Mouse (Mus musculus) heart, postnatal 25 days (tissue): ENCODE data around the gene Sh3bgrl2. TPM values are rescaled to one million over a fixed set of nuclear protein-coding genes. Genes with fewer than 3 reads are reported as not detected.

Experiments
- DNase-seq: peaks from one replicate; pipeline ENCODE4 v3.0.0; 2022; ENCODE audit warnings: low spot score
- intact Hi-C: fragments of 180-260 bp; cut with DNase I; formaldehyde crosslinking; loops from one replicate; pipeline ENCODE4 v1.15.1; 2025
- total RNA-seq, 2 experiments: library from RNA; stranded (reverse); gene quantifications; 2 replicates each; pipeline ENCODE4 v1.2.3; 2021

Gene Sh3bgrl2
- total RNA-seq, 2 experiments from 2014 or later, result 3.9 to 4.8 TPM

GRCm38 (mm10) chr9:83659081-83659480 is 111.0 kb downstream of the Sh3bgrl2 start:
- intact Hi-C loops, result no loop called here
- no peak for DNase-seq

GRCm38 (mm10) chr9:83661811-83662210 is 113.7 kb downstream of the Sh3bgrl2 start:
- intact Hi-C loops, result no loop called here
- DNase-seq, result no peak

GRCm38 (mm10) chr9:83663981-83664897 is 116.1 kb downstream of the Sh3bgrl2 start:
- no peak for DNase-seq
- intact Hi-C loops, result no loop called here

GRCm38 (mm10) chr9:83664951-83665350 is 116.8 kb downstream of the Sh3bgrl2 start:
- intact Hi-C loops, result no loop called here
- no peak for DNase-seq

- DNase-seq, result no peak
- intact Hi-C loops, result no loop called here
These were observed 118.9 kb downstream of the Sh3bgrl2 start for GRCm38 (mm10) chr9:83667031-83667430.

DNA sequence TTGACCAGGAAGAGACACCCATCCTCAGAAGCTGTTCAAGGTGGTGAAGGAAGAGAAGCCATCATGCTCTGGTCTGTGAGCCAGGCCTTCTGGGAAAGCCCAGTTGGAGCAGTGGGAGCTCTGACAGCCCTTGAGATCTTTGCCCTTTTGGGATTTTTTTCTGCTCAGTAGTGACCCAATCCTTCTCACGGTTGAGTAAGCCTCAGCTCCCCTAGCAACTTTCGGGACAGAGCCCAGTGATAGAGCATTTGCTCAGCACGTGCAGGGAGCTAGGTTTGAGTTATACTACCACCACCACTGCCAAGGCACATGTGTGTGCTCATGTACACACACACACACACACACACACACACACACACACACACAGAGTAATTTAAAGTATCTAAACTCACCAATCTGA is 131.5 kb downstream of the Sh3bgrl2 start:
- DNase-seq, result no peak
- intact Hi-C loops, result no loop called here

DNA sequence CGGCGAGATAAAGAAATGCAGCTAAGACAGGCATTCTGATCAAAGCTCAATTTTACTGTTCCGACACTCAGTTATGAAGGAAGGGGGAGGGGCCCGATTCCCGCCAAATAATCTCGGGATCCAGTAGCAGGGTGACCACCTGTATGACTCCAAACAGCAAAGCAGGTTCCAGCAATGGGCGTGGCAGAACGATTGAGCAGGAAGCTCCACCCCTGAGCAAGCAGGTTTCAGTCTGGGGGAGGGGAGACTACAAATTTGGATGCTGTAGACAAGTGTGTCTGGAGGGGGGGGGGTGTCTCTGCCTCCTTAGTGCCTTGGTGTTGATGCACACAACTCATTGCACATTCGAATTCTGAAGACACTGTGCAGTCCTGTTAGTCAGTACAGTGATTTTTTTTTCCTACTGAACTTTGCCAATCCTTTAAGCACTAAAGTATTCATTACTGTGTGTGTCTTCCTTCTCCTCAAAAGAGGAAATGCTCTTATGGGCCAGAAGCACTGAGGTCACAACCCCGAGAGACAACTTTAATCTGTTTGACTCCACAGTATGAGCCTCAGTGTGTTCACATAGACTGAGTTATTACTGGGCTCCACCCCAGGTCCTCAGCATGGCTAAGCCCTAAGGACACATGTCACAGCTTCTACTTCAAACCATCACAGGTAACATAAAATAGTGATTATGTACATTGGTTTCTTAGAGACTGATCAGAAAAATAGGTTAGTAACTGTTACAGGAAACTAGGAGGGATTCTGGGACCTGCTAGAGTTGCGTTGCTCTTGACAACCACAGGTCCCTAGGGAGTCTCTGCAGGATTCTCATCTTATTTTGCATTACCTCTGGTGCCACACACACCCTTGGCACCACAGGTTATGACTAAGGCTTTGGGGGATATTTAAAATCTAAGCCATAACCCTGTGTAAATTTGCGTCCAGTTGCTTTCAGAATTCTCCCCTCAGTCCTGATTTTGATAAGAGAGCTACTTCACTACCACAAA is 133.8 kb downstream of the Sh3bgrl2 start:
- intact Hi-C loops, result no loop called here
- DNase-seq, result no peak

DNA sequence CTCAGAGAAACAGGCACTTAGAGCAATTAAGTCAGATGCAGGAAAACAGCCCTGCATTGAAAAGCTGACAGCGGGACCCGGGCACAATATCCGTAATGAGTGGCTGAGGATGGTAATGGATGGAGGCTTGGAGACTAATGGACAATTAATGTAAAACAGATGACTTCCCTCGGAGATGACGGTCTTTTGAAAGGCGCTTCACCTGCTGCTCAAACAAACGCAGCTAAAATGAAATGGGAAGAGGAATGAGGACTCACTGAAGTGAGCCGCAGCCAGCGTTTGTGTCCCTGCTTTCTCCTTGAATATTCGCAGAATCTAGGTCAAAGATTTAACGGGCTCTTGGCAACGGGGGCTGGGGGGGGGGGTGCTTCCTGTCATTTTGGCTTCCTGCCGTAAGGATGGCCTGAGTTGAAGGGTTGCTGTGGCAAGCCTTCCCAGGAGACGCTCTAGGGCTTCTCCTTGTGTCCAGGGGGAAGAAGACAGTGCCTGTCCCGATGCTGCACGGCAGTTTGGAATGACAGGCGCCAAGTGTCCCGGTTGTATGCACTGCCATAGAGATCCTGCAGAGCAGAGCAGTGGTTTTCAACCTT is 138.5 kb downstream of the Sh3bgrl2 start:
- intact Hi-C loops, result no loop called here
- DNase-seq, result no peak

GRCm38 (mm10) chr9:83687904-83688303 is 139.8 kb downstream of the Sh3bgrl2 start:
- intact Hi-C loops, result no loop called here
- DNase-seq, result no peak

Other genes with a start within 250 kb of the Sh3bgrl2 start
- 1 to 10 TPM; 2.4 to 3.6 TPM for gene Lca5, start 107.2 kb upstream of the Sh3bgrl2 start, total RNA-seq